Mouse (Mus musculus) spleen, adult 2 months (tissue): ENCODE results near the gene Bglap2.
"Not testable (repeated sequence)": the region's sequence is repeated elsewhere in the genome, so short reads cannot be mapped to it uniquely, and the experiment has no call there.

ENCODE experiments used
- CTCF ChIP-seq: fragments of 200-500 bp; IDR thresholded peaks from 2 replicates; pipeline ENCODE4 v1.5.1; 2011; ENCODE audit warnings: mild to moderate bottlenecking, inconsistent platforms; ENCODE audit not compliant: insufficient read depth, insufficient read length, insufficient replicate concordance; ENCODE audit errors: extremely low read depth
- POLR2A ChIP-seq: fragments of 200-500 bp; IDR thresholded peaks from 2 replicates; pipeline ENCODE4 v1.6.1; 2011; ENCODE audit warnings: low read depth, low read length, inconsistent platforms

- TF ChIP-seq POLR2A, CTCF: not testable (repeated sequence)
Measured at GRCm38 (mm10) chr3:88368511-88368910, 10.0 kb downstream of the Bglap2 start.
